Mouse (Mus musculus): ENCODE measurements around the gene C1s1. TPM values are rescaled to one million over a fixed set of nuclear protein-coding genes. Genes with fewer than 3 reads are reported as not detected.

Gene C1s1
- polyA plus RNA-seq (2012; rRNA removed) = 1.3 and 2.9 TPM in 2 replicates

GRCm38 (mm10) chr6:124542284-124542683, at the start of gene C1s1:
TSS of gene C1s1 (minus strand) at chr6:124542359.

GRCm38 (mm10) chr6:124570026-124570425, 27.9 kb upstream of the C1s1 start, which contains the start of gene C1rb:
TSS of gene C1rb (plus strand) at chr6:124570294.

GRCm38 (mm10) chr6:124512355-124512836, 29.8 kb downstream of the C1s1 start, which contains the start of gene C1ra:
TSS of gene C1ra (plus strand) at chr6:124512405.

GRCm38 (mm10) chr6:124492842-124493561, 49.2 kb downstream of the C1s1 start, which contains the start of gene C1rl:
TSS of gene C1rl (plus strand) at chr6:124493113.

Other genes with a start within 250 kb of the C1s1 start
- 0.06 and 0.10 TPM in 2 replicates for gene Cd163, start 237.7 kb downstream of the C1s1 start, polyA plus RNA-seq (2012; rRNA removed)
- 86.2 and 93.2 TPM in 2 replicates for gene Pex5, start 127.3 kb downstream of the C1s1 start, polyA plus RNA-seq (2012; rRNA removed)
- gene Clstn3, start 77.6 kb downstream of the C1s1 start, polyA plus RNA-seq (2012; rRNA removed) = 60.9 and 64.3 TPM in 2 replicates
- gene C1rl, start 49.2 kb downstream of the C1s1 start, polyA plus RNA-seq (2012; rRNA removed) = 0.09 and 0.10 TPM in 2 replicates
- gene C1ra, start 30.0 kb downstream of the C1s1 start, polyA plus RNA-seq (2012; rRNA removed) = 0.33 and 0.93 TPM in 2 replicates
- not detected in 2 replicates for gene C1rb, start 27.9 kb upstream of the C1s1 start, polyA plus RNA-seq (2012; rRNA removed)
- gene C1s2, start 93.7 kb upstream of the C1s1 start, polyA plus RNA-seq (2012; rRNA removed) = 0.34 and 0.44 TPM in 2 replicates
- gene Lpcat3, start 120.7 kb upstream of the C1s1 start, polyA plus RNA-seq (2012; rRNA removed) = 53.8 and 63.1 TPM in 2 replicates
- 134 and 145 TPM in 2 replicates for gene Emg1, start 169.8 kb upstream of the C1s1 start, polyA plus RNA-seq (2012; rRNA removed)
- 171 and 179 TPM in 2 replicates for gene Phb2, start 170.0 kb upstream of the C1s1 start, polyA plus RNA-seq (2012; rRNA removed)
- 5.3 and 6.1 TPM in 2 replicates for gene Ptpn6, start 196.4 kb upstream of the C1s1 start, polyA plus RNA-seq (2012; rRNA removed)
- gene Grcc10, start 199.0 kb upstream of the C1s1 start, polyA plus RNA-seq (2012; rRNA removed) = 499 and 546 TPM in 2 replicates
- gene Gm45234, start 213.7 kb upstream of the C1s1 start, polyA plus RNA-seq (2012; rRNA removed) = not detected in 2 replicates
- gene Atn1, start 214.2 kb upstream of the C1s1 start, polyA plus RNA-seq (2012; rRNA removed) = 77.8 and 103 TPM in 2 replicates
- gene Eno2, start 227.3 kb upstream of the C1s1 start, polyA plus RNA-seq (2012; rRNA removed) = 56.4 and 62.0 TPM in 2 replicates
- gene Lrrc23, start 237.4 kb upstream of the C1s1 start, polyA plus RNA-seq (2012; rRNA removed) = 9.0 and 9.4 TPM in 2 replicates